Mouse (Mus musculus) retina, adult 2 months (tissue): ENCODE data around the gene Gck.
A peak's percentile ranks its signal among the peaks of the same experiment; 100 is the strongest.

ENCODE experiments used
- DNase-seq: peaks from one replicate; pipeline ENCODE4 v3.0.0-alpha.2; 2012; ENCODE audit warnings: low read depth, low spot score

The Gck gene

DNA sequence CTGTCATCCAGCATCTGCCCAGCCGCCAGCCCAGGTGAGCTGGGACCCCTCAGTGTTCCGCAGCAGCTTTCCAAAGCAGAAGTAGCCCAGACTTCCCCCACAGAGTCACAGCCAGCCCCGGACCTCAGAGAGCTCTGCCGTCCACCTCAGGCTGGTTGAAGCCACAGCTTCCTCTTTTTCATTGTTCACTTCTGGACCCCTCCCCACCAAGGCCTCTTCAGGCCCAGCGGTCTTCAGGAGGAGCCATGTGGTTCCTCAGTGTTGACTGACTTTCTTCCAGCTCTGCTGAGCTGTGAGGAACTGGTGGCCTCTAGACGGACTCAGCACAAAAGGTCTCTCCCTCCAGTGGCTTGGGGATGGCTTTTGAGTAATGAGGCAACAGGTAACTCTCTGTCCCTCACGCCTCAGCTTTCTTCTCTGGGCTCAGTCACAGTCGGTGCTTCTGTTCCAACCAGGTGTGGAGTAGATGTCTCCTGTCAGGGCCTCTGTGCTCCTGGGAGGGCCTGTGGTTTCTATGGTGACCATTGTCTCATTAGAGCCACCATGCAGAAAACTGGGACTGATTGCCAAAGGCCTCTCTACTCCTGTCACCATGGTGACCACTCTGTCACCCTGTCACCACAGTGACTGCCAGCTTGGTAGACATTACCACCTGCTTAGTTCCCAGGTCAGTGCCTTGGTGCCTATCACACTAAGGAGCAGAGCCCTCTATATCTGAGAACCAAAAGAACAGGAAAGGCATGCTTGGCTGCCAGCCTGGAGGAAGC is at the start of gene Gck:
Gene Gck (minus strand): TSS at position 496 of the 767 bp plus-strand sequence.
- no peak for DNase-seq

DNA sequence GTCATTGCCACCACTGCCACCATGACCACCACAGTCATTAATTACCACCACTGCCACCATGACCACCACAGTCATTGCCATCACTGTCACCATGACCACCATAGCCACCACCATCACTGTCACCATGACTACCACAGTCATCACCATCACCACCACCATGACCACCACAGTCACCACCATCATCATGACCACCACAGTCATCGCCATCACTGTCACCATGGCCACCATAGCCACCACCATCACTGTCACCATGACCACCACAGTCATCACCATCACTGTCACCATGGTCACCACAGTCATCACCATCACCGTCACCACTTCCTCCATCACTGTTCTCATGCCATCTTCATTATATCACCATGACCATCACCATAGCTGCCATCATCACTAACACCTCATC is 48.6 kb upstream of the Gck start:
- DNase-seq, result no peak

DNA sequence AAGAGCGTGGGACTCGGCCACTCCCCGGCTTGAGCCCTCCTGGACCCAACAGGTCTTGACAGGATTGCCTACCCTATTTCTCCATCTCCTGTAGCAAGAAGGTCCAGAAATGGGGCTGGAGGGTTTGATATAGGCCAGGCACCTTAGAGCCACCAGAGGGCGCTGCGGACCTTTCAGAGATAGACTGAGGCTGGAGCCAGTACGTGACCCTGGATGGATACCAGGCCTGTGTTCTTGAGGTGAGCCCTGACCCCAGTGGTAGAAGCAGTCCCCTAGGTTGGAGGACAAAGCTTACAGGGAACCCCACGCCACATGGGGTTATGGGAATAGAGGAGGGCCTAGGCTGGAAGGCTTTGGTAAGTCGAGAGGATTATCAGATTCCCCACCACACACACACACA is 46.1 kb upstream of the Gck start:
- peak; percentile 55 for DNase-seq

DNA sequence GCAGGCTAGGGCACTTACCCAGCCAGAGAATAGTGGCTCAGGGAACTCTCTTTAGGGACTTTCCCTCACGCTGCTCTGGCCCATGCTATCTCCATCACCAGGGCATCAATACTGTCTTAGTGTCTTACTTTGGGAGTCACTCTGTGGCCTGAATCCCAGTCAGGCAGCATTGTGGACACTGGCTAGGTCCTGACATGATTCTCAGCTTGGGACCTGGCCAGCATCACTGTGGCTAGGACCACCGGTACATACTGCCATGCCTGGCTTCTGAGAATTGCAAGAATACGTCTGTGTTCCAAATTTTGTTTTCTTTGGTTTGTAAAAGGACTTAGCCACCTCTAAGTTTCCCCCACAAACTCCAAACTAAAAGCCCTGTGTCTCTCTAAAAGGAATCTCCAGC is 45.0 kb upstream of the Gck start:
- no peak for DNase-seq

- no peak for DNase-seq
These were observed 44.3 kb upstream of the Gck start for GRCm38 (mm10) chr11:5994212-5994611.

DNA sequence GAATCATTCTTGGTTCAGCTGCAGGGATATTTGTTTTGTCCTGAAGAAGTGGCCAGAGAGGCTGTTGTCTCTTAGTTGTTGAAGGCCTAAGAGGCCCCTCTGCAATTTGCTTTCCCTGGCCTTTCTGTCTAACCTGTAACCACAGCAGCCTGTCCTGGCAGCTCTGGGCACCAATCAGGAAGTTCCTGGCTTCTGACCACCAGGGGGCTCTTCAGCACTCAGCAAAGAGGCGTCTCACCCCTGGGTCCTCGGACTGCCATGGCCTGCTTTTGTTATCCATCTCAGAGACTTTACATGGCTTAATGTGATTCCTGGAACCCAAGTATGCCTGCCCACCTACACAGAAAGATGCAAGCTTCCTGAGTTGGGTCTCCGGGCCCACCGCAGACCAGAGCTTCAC is 41.0 kb upstream of the Gck start:
- DNase-seq, result peak; percentile 48

DNA sequence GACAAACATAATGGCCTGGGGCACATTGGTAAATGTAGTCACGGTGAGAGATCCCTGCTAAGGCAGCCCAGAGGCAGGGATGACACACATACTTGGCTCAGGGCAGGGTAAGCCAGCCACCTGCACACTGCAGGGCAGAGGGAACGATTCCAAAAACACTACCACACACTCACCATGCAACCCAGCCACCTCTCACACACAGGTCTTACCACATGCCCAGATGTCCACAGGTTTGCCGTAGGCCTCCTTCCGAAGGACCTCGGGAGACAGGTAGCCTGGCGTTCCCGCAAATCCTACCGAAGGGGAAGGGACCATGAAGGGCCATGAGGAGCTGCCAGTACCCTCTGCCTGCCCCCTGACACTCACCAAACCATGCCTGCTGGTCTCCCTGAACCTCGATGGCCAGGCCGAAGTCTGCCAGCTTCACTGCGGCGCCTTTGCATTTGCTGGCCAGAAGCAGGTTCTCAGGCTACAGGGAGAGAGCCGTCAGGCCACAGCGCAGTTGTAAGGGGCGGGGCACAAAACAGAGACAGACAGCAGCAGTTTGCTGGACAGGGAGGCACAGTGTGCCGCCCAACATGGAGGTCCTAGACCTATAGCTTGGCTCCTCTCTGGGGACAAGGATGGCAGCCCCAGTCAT is 40.2 kb upstream of the Gck start:
- no peak for DNase-seq

- DNase-seq, result no peak
These were observed 38.2 kb upstream of the Gck start for GRCm38 (mm10) chr11:5988126-5988525.

DNA sequence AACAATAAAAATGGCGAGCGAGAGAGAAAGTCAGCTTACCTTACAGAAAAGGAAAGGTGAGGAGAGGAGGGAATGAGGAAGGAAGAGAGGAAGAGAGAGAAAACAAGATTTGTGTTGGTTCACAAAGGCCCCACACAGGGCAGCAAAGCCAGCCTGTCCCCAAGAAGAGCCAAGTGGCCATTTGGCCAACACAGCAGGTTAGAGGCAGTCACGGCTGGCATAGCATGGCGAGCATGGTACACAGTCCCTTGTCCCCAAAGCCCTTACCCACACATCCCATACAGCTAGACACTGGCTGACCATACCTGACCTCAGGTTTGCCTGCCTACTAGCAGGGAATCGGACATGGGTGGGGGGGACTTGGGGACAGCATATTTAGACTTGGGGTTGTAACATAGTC is 33.7 kb upstream of the Gck start:
- DNase-seq, result no peak

DNA sequence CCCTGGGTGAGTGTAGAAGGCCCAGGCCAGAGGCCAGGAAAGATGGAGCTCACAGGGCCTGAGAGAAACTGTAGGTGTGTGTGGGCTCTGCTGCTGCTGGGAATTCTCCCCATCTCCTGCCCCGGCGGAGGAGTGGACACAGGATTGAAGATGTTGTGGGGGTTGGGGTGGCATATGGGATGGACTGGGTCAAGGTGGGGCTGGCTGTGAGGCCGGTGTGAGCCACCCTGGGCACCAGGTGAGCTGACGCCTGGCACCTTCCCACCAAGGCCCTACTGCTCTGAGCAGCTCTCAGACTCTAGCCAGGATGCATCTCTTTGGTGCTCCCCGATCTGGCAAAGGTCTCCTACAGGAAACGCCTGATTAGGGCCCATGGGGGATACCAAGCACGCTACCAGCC is 31.4 kb upstream of the Gck start:
- no peak for DNase-seq

DNA sequence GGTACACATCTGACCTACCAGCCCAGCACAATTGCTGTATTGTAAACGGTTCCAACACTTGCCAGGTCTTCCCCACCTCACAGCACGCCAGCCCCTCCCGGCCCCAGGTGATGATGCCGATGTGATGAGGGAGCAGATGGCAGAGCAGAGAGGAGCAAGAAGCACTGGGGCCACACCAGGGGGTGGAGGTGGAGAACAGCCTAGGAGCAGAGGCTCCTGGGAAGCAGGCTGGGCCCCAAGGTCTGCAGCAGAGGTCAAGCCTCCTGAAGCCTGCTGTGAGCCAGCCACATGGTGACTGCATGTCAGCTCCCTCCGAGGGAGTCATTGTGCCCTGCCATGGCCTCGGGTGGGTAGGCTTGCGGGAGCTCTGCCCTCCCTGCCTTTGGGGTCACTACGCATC is 30.7 kb upstream of the Gck start:
- DNase-seq, result no peak

DNA sequence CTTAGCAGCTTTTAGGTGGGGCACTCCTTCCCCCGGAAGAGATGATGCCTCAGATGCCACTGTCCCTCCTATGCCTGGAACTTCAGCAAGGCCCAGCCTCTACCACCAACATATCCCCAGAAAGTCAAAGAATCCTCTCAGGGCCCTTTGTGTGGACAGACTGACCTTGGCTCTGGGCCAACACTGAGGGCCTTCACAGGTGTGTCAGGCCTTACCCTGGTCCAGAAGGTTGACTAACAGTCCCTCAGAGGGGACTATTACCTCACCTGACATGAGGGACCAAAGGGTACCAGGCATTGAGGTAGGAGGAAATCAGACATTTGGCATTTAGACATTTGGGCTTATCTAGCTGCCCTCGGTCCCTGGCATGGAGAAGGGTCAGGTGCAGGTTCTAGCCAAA is 30.2 kb upstream of the Gck start:
- DNase-seq, result no peak

DNA sequence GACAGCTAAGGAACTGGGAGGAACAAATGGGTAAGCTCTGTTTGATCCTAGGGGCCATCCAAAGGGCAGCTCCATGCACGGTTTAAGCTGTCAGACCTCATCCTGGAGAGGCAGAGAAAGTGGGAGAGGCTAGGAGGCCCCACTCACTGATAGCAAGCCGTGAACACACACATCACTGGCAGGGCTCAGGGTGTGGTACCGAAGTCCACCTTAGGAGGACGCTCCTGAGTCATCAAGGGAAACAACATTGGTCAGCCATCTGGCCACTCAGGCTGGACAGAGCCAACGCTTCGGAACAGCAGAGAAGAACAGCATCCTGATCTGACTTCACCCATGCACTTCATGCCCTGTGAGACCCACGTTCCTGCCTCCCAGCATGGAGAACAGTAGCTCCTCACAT is 29.2 kb upstream of the Gck start:
- DNase-seq, result no peak

GRCm38 (mm10) chr11:5976106-5976505 is 26.2 kb upstream of the Gck start:
- DNase-seq, result no peak

GRCm38 (mm10) chr11:5975068-5975467 is 25.2 kb upstream of the Gck start:
- DNase-seq, result peak; percentile 73

GRCm38 (mm10) chr11:5974053-5974452 is 24.2 kb upstream of the Gck start:
- no peak for DNase-seq

GRCm38 (mm10) chr11:5973151-5973550 is 23.3 kb upstream of the Gck start:
- DNase-seq, result no peak

- no peak for DNase-seq
These were observed 21.3 kb upstream of the Gck start for GRCm38 (mm10) chr11:5971202-5971601.

- DNase-seq, result no peak
These were observed 18.3 kb upstream of the Gck start for GRCm38 (mm10) chr11:5968223-5968622.

DNA sequence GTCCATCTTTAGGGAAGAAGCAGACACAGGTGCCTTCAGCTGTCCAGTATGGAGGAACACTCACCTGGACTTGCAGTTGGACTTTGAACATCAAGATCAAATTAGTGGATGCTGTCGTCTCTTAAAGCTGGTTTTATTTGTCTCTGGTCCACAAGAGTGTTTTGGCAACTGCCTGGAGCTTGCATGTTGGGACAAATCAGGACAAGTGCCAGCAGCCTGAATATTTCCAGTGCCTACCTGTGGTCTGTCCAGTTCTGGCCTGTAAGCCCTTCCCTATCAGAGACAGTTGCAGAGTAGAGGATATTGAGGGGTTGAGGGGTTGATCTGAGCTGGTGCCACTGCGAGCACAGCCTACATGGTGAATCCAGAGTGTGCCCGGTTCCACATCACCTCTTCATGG is 16.9 kb upstream of the Gck start:
- no peak for DNase-seq

- DNase-seq, result no peak
These were observed 16.0 kb upstream of the Gck start for GRCm38 (mm10) chr11:5965865-5966264.

- no peak for DNase-seq
These were observed 10.2 kb upstream of the Gck start for GRCm38 (mm10) chr11:5960051-5960450.

- peak; percentile 87 for DNase-seq
These were observed 5.8 kb upstream of the Gck start, which contains the start of gene Ykt6 for GRCm38 (mm10) chr11:5955546-5956276. Ykt6 (plus strand) TSS chr11:5955693.
